Mouse (Mus musculus): ENCODE results near the gene Gcdh. TPM values are rescaled to one million over a fixed set of nuclear protein-coding genes. Genes with fewer than 3 reads are reported as not detected.

Gene Gcdh
- total RNA-seq (2017): 21.0 and 21.5 TPM in 2 replicates

- ATAC-seq (ENCODE audit: extremely low read depth, insufficient number of reproducible peaks, low FRiP score, poor library complexity, severe bottlenecking): peak; percentile 94
These were observed at the start of gene Gcdh for GRCm38 (mm10) chr8:84893709-84894134. Gene Gcdh, minus strand, starts transcription at chr8:84893921.

- no peak for ATAC-seq (ENCODE audit: extremely low read depth, insufficient number of reproducible peaks, low FRiP score, poor library complexity, severe bottlenecking)
These were observed 44.1 kb upstream of the Gcdh start for GRCm38 (mm10) chr8:84937620-84938485.

- ATAC-seq (ENCODE audit: extremely low read depth, insufficient number of reproducible peaks, low FRiP score, poor library complexity, severe bottlenecking): peak; percentile 31
These were observed 43.3 kb upstream of the Gcdh start, which contains the start of gene Mast1 for GRCm38 (mm10) chr8:84936962-84937546. Gene Mast1, minus strand, starts transcription at chr8:84937359.

- no peak for ATAC-seq (ENCODE audit: extremely low read depth, insufficient number of reproducible peaks, low FRiP score, poor library complexity, severe bottlenecking)
These were observed 42.6 kb upstream of the Gcdh start for GRCm38 (mm10) chr8:84936041-84936961.

- 0 out of 2 replicates have a peak, but pooled peaks have one; percentile 24 for ATAC-seq (ENCODE audit: extremely low read depth, insufficient number of reproducible peaks, low FRiP score, poor library complexity, severe bottlenecking)
These were observed 41.8 kb upstream of the Gcdh start for GRCm38 (mm10) chr8:84935489-84935888.

GRCm38 (mm10) chr8:84934860-84935259 lies 41.1 kb upstream of the Gcdh start:
- no peak; the same call in 1 of the 2 replicates for ATAC-seq (ENCODE audit: extremely low read depth, insufficient number of reproducible peaks, low FRiP score, poor library complexity, severe bottlenecking)

GRCm38 (mm10) chr8:84933767-84934559 lies 40.2 kb upstream of the Gcdh start:
- ATAC-seq (ENCODE audit: extremely low read depth, insufficient number of reproducible peaks, low FRiP score, poor library complexity, severe bottlenecking): no peak

- no peak for ATAC-seq (ENCODE audit: extremely low read depth, insufficient number of reproducible peaks, low FRiP score, poor library complexity, severe bottlenecking)
These were observed 36.9 kb upstream of the Gcdh start for GRCm38 (mm10) chr8:84930582-84930981.

- ATAC-seq (ENCODE audit: extremely low read depth, insufficient number of reproducible peaks, low FRiP score, poor library complexity, severe bottlenecking): peak; percentile 66; the same call in 1 of the 2 replicates
These were observed 35.0 kb upstream of the Gcdh start for GRCm38 (mm10) chr8:84928456-84929306.

- no peak for ATAC-seq (ENCODE audit: extremely low read depth, insufficient number of reproducible peaks, low FRiP score, poor library complexity, severe bottlenecking)
These were observed 33.8 kb upstream of the Gcdh start for GRCm38 (mm10) chr8:84927513-84927912.

- ATAC-seq (ENCODE audit: extremely low read depth, insufficient number of reproducible peaks, low FRiP score, poor library complexity, severe bottlenecking): no peak
These were observed 31.8 kb upstream of the Gcdh start for GRCm38 (mm10) chr8:84925557-84925956.

- ATAC-seq (ENCODE audit: extremely low read depth, insufficient number of reproducible peaks, low FRiP score, poor library complexity, severe bottlenecking): no peak
These were observed 27.9 kb upstream of the Gcdh start for GRCm38 (mm10) chr8:84921596-84921995.

GRCm38 (mm10) chr8:84918646-84919045 lies 24.9 kb upstream of the Gcdh start:
- no peak for ATAC-seq (ENCODE audit: extremely low read depth, insufficient number of reproducible peaks, low FRiP score, poor library complexity, severe bottlenecking)

- ATAC-seq (ENCODE audit: extremely low read depth, insufficient number of reproducible peaks, low FRiP score, poor library complexity, severe bottlenecking): no peak
These were observed 24.1 kb upstream of the Gcdh start for GRCm38 (mm10) chr8:84917781-84918180.

- ATAC-seq (ENCODE audit: extremely low read depth, insufficient number of reproducible peaks, low FRiP score, poor library complexity, severe bottlenecking): no peak
These were observed 21.5 kb upstream of the Gcdh start for GRCm38 (mm10) chr8:84915269-84915668.

- peak; percentile 25; the same call in 1 of the 2 replicates for ATAC-seq (ENCODE audit: extremely low read depth, insufficient number of reproducible peaks, low FRiP score, poor library complexity, severe bottlenecking)
These were observed 20.2 kb upstream of the Gcdh start for GRCm38 (mm10) chr8:84913960-84914359.

GRCm38 (mm10) chr8:84913502-84913900 lies 19.8 kb upstream of the Gcdh start:
- no peak for ATAC-seq (ENCODE audit: extremely low read depth, insufficient number of reproducible peaks, low FRiP score, poor library complexity, severe bottlenecking)

All from neutrophil, adult 5-6 weeks (primary cell).